Mouse (Mus musculus) retina, postnatal 7 days (tissue): Measurements from ENCODE around the gene Tmem44.
A peak's percentile ranks its signal among the peaks of the same experiment; 100 is the strongest.

ENCODE experiments used
- DNase-seq: peaks from one replicate; pipeline ENCODE4 v3.0.0-alpha.2; 2012; ENCODE audit warnings: low read depth, low spot score

The Tmem44 gene

DNA sequence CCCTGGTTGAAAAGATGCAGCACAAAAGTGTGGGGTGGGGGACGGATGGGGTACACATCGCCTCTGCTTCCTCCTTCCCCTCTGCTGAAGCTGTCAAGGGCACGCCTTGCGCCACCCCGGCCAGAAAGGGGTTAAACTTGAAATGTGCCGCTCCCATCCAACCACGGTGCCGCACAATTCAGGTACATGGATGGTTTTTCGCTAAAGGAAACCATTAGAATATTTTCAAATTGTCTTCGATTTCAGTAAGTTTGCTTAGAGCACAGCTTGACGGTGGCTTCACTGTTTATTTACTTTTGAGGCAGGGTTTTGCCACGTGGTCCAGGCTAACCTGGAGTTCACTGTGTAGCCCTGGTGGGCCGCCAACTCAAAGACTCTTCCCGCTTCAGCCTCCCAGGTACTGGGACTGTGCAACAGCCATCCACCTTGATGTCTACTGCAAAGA lies at the start of gene Tmem44:
Gene Tmem44 (minus strand): TSS at position 95 of the 445 bp plus-strand sequence.
- DNase-seq = no peak

DNA sequence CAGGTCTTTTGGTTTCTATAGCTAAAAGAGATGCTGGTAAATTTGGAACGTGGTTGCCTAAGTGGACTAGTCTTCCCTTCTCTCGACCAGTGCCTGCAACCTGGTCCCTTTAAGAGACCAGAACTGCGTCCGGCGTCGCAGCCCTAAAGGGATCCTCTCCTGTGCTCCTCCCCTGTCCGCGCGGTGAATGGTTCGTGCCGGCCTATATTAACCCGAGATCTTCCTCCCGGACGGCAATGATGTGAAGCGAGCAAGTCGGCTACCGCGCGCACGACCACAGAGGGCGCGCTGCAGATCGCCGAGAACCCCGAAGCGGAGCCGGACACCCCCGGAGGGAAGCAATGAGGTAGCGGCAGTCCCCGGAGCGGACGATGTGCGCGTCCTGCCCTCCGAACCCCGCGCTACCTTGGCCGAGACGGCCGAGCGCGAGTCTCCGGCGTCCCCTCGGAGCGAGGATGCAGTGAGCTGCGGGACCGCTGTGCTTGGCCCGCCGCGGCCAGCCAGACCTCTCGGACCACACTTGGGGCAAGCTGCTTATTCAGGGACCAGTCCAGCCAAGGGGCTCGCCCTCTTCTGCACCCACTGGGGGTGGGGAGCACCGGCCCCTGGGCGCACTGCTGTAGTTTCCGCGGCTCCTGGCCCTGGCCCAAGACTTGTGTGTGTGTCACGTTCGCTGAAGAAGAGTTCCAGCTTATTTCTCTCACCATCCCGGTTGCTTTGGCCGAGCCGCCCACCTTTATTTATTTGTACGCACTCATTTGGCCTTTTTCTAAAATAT lies 49.0 kb upstream of the Tmem44 start, which contains the start of gene Fam43a:
Gene Fam43a (plus strand): TSS at position 233 of the 778 bp plus-strand sequence.
- peak; percentile 81 for DNase-seq

DNA sequence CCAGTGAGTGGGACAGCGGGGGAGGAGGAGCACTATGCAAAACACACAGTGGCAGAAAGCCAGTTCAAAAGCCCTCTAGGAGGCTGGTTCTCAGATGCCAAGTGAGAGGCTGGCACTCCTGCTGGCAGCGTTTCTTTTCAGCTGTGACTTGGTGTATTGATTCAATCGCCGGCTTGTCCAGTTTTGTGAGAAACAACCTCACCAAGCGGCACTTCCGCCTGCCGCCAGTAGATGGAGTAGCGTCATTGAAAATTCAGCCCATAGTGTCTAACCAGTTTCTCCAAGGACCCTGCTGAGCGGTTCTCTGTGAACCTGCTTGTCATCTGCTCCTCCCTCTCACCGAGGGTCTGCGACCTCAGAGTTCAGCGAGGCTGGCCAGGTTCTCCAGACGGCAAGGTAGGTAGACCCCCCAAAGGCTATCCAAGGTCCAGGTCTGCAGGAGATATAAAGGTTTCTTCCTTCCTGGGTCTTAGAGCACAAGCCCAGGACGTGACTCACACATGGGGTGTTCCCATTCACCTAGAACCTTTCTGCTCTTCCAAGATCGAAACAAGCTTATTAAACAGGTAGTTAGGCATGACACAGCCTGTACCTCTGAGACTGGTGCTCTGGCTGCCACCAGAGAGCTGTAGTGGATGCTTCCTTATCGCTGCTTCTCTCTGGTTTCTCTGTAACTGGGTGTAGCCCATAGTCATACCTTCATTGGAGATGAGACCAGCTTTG lies 46.5 kb upstream of the Tmem44 start:
- peak; percentile 74 for DNase-seq

- no peak for DNase-seq
Observed at GRCm38 (mm10) chr16:30595835-30596557, 45.4 kb upstream of the Tmem44 start.

DNA sequence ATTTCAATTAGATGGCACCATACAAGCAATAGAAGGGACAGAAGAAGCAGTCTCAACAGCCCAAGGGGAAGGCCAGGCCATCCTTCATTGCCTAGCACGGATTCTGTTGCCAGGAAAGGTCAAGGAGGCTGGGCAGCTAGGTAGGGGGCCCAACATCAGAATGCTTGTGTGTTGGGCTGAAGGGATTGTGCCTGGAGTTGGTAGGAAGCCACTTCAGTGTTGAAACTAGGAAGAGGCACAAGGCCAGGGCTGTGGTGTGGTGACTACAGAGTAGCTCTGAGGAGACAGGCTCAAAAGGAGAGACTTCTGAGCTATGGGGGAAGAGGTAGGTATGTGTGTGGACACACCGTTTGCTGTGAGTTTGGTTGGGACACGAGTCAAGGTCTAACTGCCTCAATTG lies 44.7 kb upstream of the Tmem44 start:
- no peak for DNase-seq

GRCm38 (mm10) chr16:30591990-30592389 lies 41.3 kb upstream of the Tmem44 start:
- DNase-seq = no peak

GRCm38 (mm10) chr16:30590264-30591209 lies 39.9 kb upstream of the Tmem44 start:
- no peak for DNase-seq

- DNase-seq = peak; percentile 95
Observed at GRCm38 (mm10) chr16:30587494-30588327, 37.1 kb upstream of the Tmem44 start, which contains the start of gene Lsg1. Gene Lsg1 (minus strand): TSS chr16:30587592.

- no peak for DNase-seq
Observed at GRCm38 (mm10) chr16:30586935-30587493, 36.4 kb upstream of the Tmem44 start.

DNA sequence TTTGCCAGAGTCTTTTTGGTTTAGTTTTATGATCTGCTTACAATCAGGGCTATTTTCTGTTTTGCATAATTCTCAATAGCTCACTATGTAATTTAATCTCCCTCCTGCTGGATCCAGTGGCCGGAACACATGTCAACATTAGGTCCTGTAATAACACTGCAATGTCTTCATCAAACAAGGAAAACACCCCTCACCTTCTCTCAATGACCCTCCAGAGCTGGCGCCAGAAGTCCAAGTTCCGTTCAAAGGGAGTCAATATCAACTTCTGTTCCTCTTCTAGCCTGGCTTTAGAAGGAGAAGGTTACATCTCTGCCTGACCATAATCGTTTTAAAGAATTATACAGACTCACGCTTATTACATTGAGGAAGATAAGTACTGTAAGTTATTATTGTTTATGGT lies 30.1 kb upstream of the Tmem44 start:
- DNase-seq = no peak

DNA sequence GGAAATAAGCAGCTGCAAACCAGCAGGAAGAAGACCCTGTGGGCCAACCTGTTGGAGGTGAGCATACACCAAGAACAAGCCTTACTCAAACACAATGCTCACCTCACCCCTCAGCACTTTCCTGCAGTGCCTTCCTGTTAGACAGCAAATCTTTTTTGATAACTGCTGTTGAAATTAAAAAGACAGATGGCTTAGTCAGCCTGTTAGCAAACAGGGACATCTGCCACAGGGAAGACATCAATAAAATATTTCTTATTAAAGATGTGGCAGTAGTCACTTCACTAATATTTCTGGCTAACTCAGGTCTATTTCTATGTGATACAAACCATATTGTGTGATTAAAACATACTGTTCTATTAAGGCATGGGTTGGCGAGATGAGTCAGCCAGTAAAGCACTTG lies 25.8 kb upstream of the Tmem44 start:
- DNase-seq = no peak

- no peak for DNase-seq
Observed at GRCm38 (mm10) chr16:30575815-30576214, 25.2 kb upstream of the Tmem44 start.

DNA sequence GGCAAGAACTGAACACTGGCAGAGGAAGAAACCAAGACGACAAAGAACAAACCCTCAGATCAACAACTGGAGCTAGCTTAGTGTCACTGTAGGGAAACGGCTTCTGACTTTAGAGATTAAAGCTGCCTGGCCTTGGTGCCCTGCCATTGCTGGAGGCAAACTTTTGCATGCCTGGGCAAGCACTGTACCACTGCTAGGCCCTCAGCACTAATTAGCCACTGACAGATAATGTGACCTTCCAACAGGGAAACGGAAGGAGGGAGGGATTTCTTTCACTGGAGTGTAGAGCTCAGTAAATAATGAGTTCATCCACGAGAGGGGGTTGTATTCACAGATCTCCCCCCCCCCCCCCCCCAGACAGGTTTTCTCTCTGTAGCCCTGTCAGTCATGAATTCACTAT lies 21.6 kb upstream of the Tmem44 start:
- DNase-seq = no peak

GRCm38 (mm10) chr16:30571378-30571777 lies 20.7 kb upstream of the Tmem44 start:
- DNase-seq = no peak

GRCm38 (mm10) chr16:30570173-30570572 lies 19.5 kb upstream of the Tmem44 start:
- no peak for DNase-seq

GRCm38 (mm10) chr16:30565631-30566030 lies 15.0 kb upstream of the Tmem44 start:
- no peak for DNase-seq

- no peak for DNase-seq
Observed at GRCm38 (mm10) chr16:30560601-30561000, 10.0 kb upstream of the Tmem44 start.

- no peak for DNase-seq
Observed at GRCm38 (mm10) chr16:30559312-30559992, 8.8 kb upstream of the Tmem44 start.

DNA sequence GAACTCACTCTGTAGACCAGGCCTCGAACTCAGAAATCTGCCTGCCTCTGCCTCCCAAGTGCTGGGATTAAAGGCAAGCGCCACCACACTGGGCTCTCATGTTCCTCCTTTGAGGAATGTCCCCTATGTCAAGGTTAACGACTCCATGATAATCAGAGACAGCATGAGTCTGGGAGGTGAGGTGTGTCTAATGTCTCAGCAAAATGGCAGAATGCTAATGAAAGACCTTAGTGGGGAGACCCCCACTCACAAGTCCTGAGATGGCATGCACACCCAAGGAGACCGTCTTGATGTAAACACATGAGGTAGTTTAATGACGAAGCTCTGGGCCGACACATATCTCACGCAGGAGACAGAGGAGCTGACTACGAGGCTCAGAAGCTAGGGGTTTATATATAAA lies 3.5 kb upstream of the Tmem44 start:
- DNase-seq = no peak
